Mouse (Mus musculus) brain, embryonic 18.5 days (tissue): ENCODE results near the gene Kl.

Experiments
- DNase-seq: peaks from one replicate; pipeline ENCODE4 v3.0.0-alpha.2; 2012; ENCODE audit warnings: low read depth, low spot score

Kl gene

GRCm38 (mm10) chr5:150952328-150952668, at the start of gene Kl:
TSS of gene Kl (plus strand) at chr5:150952607.
- DNase-seq, result no peak

GRCm38 (mm10) chr5:150906053-150907040, 46.1 kb upstream of the Kl start:
- peak; percentile 89 for DNase-seq

- no peak for DNase-seq
These were observed 40.3 kb upstream of the Kl start for GRCm38 (mm10) chr5:150912156-150912555.

- no peak for DNase-seq
These were observed 39.8 kb upstream of the Kl start for GRCm38 (mm10) chr5:150912656-150913055.

GRCm38 (mm10) chr5:150915080-150916055, 37.0 kb upstream of the Kl start:
- DNase-seq, result no peak

GRCm38 (mm10) chr5:150917131-150917858, 35.1 kb upstream of the Kl start:
- no peak for DNase-seq

- no peak for DNase-seq
These were observed 33.8 kb upstream of the Kl start for GRCm38 (mm10) chr5:150918599-150918998.

GRCm38 (mm10) chr5:150919269-150919668, 33.1 kb upstream of the Kl start:
- no peak for DNase-seq

GRCm38 (mm10) chr5:150919961-150920360, 32.4 kb upstream of the Kl start:
- no peak for DNase-seq

- DNase-seq, result no peak
These were observed 23.0 kb upstream of the Kl start for GRCm38 (mm10) chr5:150929406-150929805.

GRCm38 (mm10) chr5:150932596-150932995, 19.8 kb upstream of the Kl start:
- no peak for DNase-seq

GRCm38 (mm10) chr5:150936213-150936612, 16.2 kb upstream of the Kl start:
- no peak for DNase-seq

- no peak for DNase-seq
These were observed 15.6 kb upstream of the Kl start for GRCm38 (mm10) chr5:150936807-150937206.

- DNase-seq, result no peak
These were observed 14.9 kb upstream of the Kl start for GRCm38 (mm10) chr5:150937501-150937900.

- no peak for DNase-seq
These were observed 6.8 kb upstream of the Kl start for GRCm38 (mm10) chr5:150945576-150945975.

- DNase-seq, result no peak
These were observed 3.3 kb upstream of the Kl start for GRCm38 (mm10) chr5:150949131-150949530.

- DNase-seq, result no peak
These were observed 1.1 kb upstream of the Kl start for GRCm38 (mm10) chr5:150951325-150951724.

- DNase-seq, result no peak
These were observed 488 bp downstream of the Kl start for GRCm38 (mm10) chr5:150952669-150953521.

GRCm38 (mm10) chr5:150954791-150955190, 2.4 kb downstream of the Kl start:
- DNase-seq, result no peak

GRCm38 (mm10) chr5:150959861-150960260, 7.5 kb downstream of the Kl start:
- no peak for DNase-seq

- DNase-seq, result no peak
These were observed 9.2 kb downstream of the Kl start for GRCm38 (mm10) chr5:150961615-150962014.
